Mouse (Mus musculus): ENCODE results near the gene Trim33.

The Trim33 gene

GRCm38 (mm10) chr3:103353518-103353917 lies 74.4 kb downstream of the Trim33 start:
- intact Hi-C loops (cut with DNase I): no loop called here

GRCm38 (mm10) chr3:103354041-103354440 lies 74.9 kb downstream of the Trim33 start:
- intact Hi-C loops (cut with DNase I): no loop called here

- intact Hi-C loops (cut with DNase I): no loop called here
Measured at GRCm38 (mm10) chr3:103361150-103361549, 82.1 kb downstream of the Trim33 start.

- intact Hi-C loops (cut with DNase I): no loop called here
Measured at GRCm38 (mm10) chr3:103364182-103364945, 85.3 kb downstream of the Trim33 start.

GRCm38 (mm10) chr3:103367176-103367970 lies 88.3 kb downstream of the Trim33 start:
- intact Hi-C loops (cut with DNase I): no loop called here

GRCm38 (mm10) chr3:103368731-103369130 lies 89.6 kb downstream of the Trim33 start:
- intact Hi-C loops (cut with DNase I): no loop called here

GRCm38 (mm10) chr3:103374028-103374427 lies 94.9 kb downstream of the Trim33 start:
- intact Hi-C loops (cut with DNase I): loop anchor here (10.0 kb wide), 1 partner anchor 149 kb away; no protein-coding TSS in a partner anchor

- intact Hi-C loops (cut with DNase I): loop anchor here (10.0 kb wide), 1 partner anchor 151 kb away; no protein-coding TSS in a partner anchor
Measured at GRCm38 (mm10) chr3:103375181-103375855, 96.2 kb downstream of the Trim33 start.

GRCm38 (mm10) chr3:103378018-103378417 lies 98.9 kb downstream of the Trim33 start:
- intact Hi-C loops (cut with DNase I): loop anchor here (10.0 kb wide), 1 partner anchor 153 kb away; no protein-coding TSS in a partner anchor

GRCm38 (mm10) chr3:103379371-103379770 lies 100.3 kb downstream of the Trim33 start:
- intact Hi-C loops (cut with DNase I): loop anchor here (10.0 kb wide), 1 partner anchor 155 kb away; no protein-coding TSS in a partner anchor

- intact Hi-C loops (cut with DNase I): loop anchor here (5.0 kb wide), 1 partner anchor 199 kb away; no protein-coding TSS in a partner anchor
Measured at GRCm38 (mm10) chr3:103380814-103381213, 101.7 kb downstream of the Trim33 start.

- intact Hi-C loops (cut with DNase I): loop anchor here (5.0 kb wide), 1 partner anchor 199 kb away; no protein-coding TSS in a partner anchor
Measured at GRCm38 (mm10) chr3:103381441-103381840, 102.3 kb downstream of the Trim33 start.

- intact Hi-C loops (cut with DNase I): loop anchor here (5.0 kb wide), 1 partner anchor 201 kb away; no protein-coding TSS in a partner anchor
Measured at GRCm38 (mm10) chr3:103382872-103383567, 103.9 kb downstream of the Trim33 start.

- intact Hi-C loops (cut with DNase I): loop anchor here (5.0 kb wide), 1 partner anchor 202 kb away; no protein-coding TSS in a partner anchor
Measured at GRCm38 (mm10) chr3:103384486-103384885, 105.4 kb downstream of the Trim33 start.

GRCm38 (mm10) chr3:103384949-103385348 lies 105.9 kb downstream of the Trim33 start:
- intact Hi-C loops (cut with DNase I): loop anchor here (5.0 kb wide), 1 partner anchor 203 kb away; no protein-coding TSS in a partner anchor

- intact Hi-C loops (cut with DNase I): no loop called here
Measured at GRCm38 (mm10) chr3:103385383-103386291, 106.5 kb downstream of the Trim33 start.

- intact Hi-C loops (cut with DNase I): no loop called here
Measured at GRCm38 (mm10) chr3:103386292-103387031, 107.4 kb downstream of the Trim33 start.

- intact Hi-C loops (cut with DNase I): loop anchor here (2.0 kb wide), 1 partner anchor 346 kb away; the partner anchor contains the start of genes Gm10964 and Olfml3
Measured at GRCm38 (mm10) chr3:103392613-103393258, 113.6 kb downstream of the Trim33 start.

All from adrenal gland (tissue).